Mouse (Mus musculus): ENCODE measurements around the gene Rdh16f1.
"Not testable (repeated sequence)": the region's sequence is repeated elsewhere in the genome, so short reads cannot be mapped to it uniquely, and the experiment has no call there.

Rdh16f1 gene

GRCm38 (mm10) chr10:127748847-127749612 is 10.6 kb upstream of the Rdh16f1 start:
- no peak for DNase-seq (ENCODE audit: low spot score in 2 of 2)

- no peak for DNase-seq (ENCODE audit: low spot score in 2 of 2)
Measured at GRCm38 (mm10) chr10:127750136-127750777, 9.3 kb upstream of the Rdh16f1 start.

- DNase-seq (ENCODE audit: low spot score in 2 of 2): no peak
Measured at GRCm38 (mm10) chr10:127751548-127751947, 8.0 kb upstream of the Rdh16f1 start, which contains the start of gene Gpr182. Gpr182 (minus strand) TSS chr10:127751732.

DNA sequence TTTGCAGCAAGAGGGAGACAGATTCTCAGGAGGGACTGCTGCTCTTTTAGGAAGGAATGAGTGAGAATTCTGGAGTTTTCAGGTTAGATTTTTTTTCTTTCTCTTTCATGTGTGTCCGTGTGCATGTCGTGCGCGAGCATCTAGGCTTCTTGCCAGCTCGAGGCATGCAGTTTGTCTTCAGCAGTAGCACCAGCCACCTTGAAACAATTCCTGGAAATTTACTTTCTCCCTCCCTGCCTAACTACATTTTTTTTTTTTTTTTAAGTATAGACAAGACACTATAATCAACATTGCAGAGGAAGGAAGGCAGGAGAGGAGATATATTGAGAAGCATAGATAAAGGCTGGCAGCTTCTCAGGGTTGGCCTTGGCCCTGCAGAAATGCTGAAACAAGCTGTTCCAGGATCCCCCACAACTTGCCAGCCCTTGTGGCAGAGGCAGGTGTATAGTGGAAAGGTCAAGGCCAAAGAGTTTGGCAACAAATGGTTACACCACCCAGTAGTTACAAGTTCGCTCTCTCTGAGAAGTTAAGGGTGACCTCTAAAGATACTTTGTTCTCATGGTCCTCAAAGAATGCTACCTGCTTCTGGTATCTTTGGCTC is 4.9 kb upstream of the Rdh16f1 start:
- no peak for DNase-seq (ENCODE audit: low spot score in 2 of 2)

GRCm38 (mm10) chr10:127755246-127755645 is 4.3 kb upstream of the Rdh16f1 start:
- DNase-seq (ENCODE audit: low spot score in 2 of 2): no peak

DNA sequence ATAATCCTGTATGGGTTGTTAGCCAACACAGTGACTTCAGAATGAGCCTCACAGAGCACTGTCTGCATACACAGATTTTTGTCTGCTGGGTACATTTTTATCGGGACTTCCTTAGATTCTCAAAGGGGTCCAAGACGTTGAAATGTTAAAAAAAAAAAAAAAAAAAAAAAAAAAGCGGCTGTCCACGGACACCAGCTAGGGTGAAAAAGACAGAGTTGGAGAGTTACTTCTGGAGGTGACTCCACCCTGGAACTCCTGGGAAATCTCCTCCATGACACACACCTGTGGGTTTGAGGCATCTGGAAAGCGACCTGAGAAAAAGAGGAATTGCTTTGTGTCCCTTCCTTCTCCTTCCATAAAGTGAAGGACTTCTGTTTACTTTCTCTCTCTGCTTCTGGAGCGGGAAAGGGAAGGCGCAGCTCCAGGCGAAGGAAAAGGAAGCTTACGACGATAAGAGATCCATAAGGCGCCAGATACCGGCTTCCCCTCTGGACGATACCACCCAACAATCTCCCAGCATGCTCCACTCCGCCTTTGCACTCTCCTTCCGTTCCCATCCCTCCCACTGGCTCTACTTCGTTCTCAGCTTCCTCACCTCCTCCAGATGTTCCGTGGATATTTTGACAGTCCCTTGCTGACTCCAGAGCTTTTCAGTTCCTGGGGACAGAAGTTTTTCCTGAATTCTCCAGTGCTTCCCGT is 3.7 kb upstream of the Rdh16f1 start:
- no peak for DNase-seq (ENCODE audit: low spot score in 2 of 2)

GRCm38 (mm10) chr10:127762926-127763325 is 3.3 kb downstream of the Rdh16f1 start:
- DNase-seq (ENCODE audit: low spot score in 2 of 2): peak in 1 of 2 experiments; percentile 2

GRCm38 (mm10) chr10:127763914-127764680 is 4.5 kb downstream of the Rdh16f1 start:
- DNase-seq (ENCODE audit: low spot score in 2 of 2): no peak

- no peak for DNase-seq (ENCODE audit: low spot score in 2 of 2)
Measured at GRCm38 (mm10) chr10:127766564-127766963, 7.0 kb downstream of the Rdh16f1 start.

DNA sequence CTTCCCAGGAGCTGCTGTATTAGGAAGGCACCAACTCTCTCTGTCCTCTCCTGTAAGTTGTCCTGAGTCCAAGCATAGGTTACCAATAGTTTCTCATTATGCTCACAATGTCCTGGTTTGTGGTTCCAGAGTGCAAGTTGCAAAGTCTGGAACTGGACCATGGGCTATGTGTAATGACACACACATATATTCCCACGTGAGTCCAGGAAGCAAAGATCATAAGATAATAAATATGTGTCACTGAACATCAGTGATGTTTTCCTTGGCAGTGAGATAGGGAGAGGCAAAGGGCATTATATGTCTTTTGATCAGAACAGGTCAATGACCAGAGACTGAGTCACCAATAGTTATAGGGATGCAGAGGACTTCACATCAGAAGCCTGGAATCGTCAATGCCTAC is 16.4 kb downstream of the Rdh16f1 start, which contains the start of gene Rdh9:
Gene Rdh9 (plus strand): TSS at position 376 of the 400 bp plus-strand sequence.
- no peak for DNase-seq (ENCODE audit: low spot score in 2 of 2)

GRCm38 (mm10) chr10:127782321-127782720 is 22.7 kb downstream of the Rdh16f1 start:
- DNase-seq (ENCODE audit: low spot score in 2 of 2): not testable (repeated sequence)

GRCm38 (mm10) chr10:127785411-127785810 is 25.8 kb downstream of the Rdh16f1 start:
- DNase-seq (ENCODE audit: low spot score in 2 of 2): not testable (repeated sequence)

DNA sequence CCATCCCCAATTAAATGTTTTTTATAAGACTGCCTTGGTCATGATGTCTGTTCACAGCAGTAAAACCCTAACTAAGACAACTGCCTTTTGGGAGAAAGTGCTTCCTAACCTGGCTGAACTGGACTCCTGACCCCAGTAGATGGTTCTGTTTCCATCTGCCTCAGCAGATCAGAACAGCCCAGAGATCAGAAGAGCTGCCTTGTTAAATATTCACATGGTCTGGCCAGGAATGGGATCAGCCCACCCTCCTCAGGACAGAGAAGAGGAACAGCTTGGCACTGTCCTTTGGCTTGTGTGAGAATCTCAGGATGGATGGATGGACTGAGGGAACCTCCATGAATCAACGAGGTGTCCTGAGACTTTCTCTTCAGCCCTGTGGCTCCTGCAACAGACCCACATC is 39.7 kb downstream of the Rdh16f1 start:
- no peak for DNase-seq (ENCODE audit: low spot score in 2 of 2)

- DNase-seq (ENCODE audit: low spot score in 2 of 2): no peak
Measured at GRCm38 (mm10) chr10:127800891-127801290, 41.3 kb downstream of the Rdh16f1 start, which contains the start of gene Rdh16. Rdh16 (plus strand) TSS chr10:127801152.

GRCm38 (mm10) chr10:127801612-127802011 is 42.0 kb downstream of the Rdh16f1 start:
- no peak for DNase-seq (ENCODE audit: low spot score in 2 of 2)

- DNase-seq (ENCODE audit: low spot score in 2 of 2): no peak
Measured at GRCm38 (mm10) chr10:127802236-127802635, 42.6 kb downstream of the Rdh16f1 start.

DNA sequence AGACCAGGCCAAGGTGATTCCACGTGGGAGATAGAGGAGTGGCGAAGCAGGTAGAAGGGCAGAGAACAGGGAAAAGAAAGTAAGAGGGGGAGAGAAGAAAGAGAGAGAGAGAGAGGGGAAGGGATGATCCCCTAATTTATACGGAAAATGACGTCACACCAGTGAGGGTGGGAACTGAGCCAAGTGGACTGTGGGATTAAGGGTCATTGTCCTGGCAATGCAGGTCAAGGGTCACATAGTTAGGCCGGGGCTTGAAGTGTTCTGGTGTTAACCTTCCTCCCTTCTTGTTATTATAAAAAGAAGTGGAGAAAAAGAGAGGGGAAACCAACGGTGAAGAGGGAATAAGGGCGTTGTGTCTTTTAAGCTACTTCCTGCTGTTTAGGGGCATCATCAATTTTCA is 44.8 kb downstream of the Rdh16f1 start:
- no peak for DNase-seq (ENCODE audit: low spot score in 2 of 2)

- no peak for DNase-seq (ENCODE audit: low spot score in 2 of 2)
Measured at GRCm38 (mm10) chr10:127815888-127816287, 56.3 kb downstream of the Rdh16f1 start.

GRCm38 (mm10) chr10:127817268-127817910 is 57.8 kb downstream of the Rdh16f1 start:
- not testable (repeated sequence) for DNase-seq (ENCODE audit: low spot score in 2 of 2)

DNA sequence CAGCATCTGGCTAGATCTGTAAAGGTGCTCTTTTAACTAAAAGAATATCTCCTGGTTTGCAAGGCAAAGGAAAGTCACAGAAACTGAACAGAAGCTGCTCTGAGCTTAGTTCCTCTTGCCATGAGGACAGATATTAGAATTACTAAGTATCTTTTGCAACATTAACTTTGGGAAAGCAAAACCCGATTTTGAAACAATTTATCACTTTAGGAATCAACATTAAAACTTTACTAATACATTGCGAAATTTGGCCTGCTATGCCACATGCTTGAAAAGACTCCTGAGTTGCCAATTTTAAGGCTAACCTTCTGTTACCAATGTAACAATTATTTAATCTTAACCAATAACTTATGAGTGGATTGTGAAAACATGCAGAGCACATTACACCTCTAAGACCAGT is 62.2 kb downstream of the Rdh16f1 start:
- not testable (repeated sequence) for DNase-seq (ENCODE audit: low spot score in 2 of 2)

GRCm38 (mm10) chr10:127825386-127825785 is 65.8 kb downstream of the Rdh16f1 start:
- DNase-seq (ENCODE audit: low spot score in 2 of 2): no peak
